17 mouse cellular contexts compared by ENCODE assay signal in genomic region chr5:117941552-117941951, GRCm38 (mm10). TPM values are rescaled to one million over a fixed set of nuclear protein-coding genes. Genes with fewer than 3 reads are reported as not detected.
DNase-seq lines count a peak whose midpoint lies in the region; ATAC-seq and TF ChIP-seq lines count a peak whose summit lies in the region.
"Had no signal": no experiment of that assay in that cellular context is flagged by ENCODE, and none has a peak within 500 bp of the region (broad histone marks: within the 10 kb centered on the region; RNA-seq: fewer than 3 reads in every experiment).

No protein-coding gene starts in this region.

- peak; percentile 53 for TF ChIP-seq RAD21 in CH12.LX (IDR thresholded peaks at IDR 0.05; ENCODE audit: low read depth, low read length)

- H3K36me3 ChIP-seq in CH12.LX (replicated peaks in 1 of 2; ENCODE audit: control insufficient read depth in 1 of 2, insufficient read depth in 1 of 2, low read length in 1 of 2) = peaks cover 0 to 5% of the 10 kb centered on the region in 2 experiments
- no peaks in the 10 kb centered on the region for H3K36me3 ChIP-seq in hindbrain, embryonic 13.5 days
- H3K36me3 ChIP-seq: embryonic facial prominence, embryonic 15.5 days; G1E; midbrain, embryonic 10.5 days; neural tube, embryonic 15.5 days had no signal

- H3K4me1 ChIP-seq in CH12.LX (ENCODE audit: control insufficient read depth in 1 of 2, insufficient read depth in 2 of 2) = peaks cover 0 to 4% of the 10 kb centered on the region in 2 experiments; a peak in 1 of 4 replicates
- no peaks in the 10 kb centered on the region for H3K4me1 ChIP-seq in hindbrain, embryonic 13.5 days (replicated peaks)
- H3K4me1 ChIP-seq: embryonic facial prominence, embryonic 15.5 days had no signal

- H3K4me3 ChIP-seq in left cerebral cortex, adult 2 months = no peak overlapping the region
- no peak overlapping the region for H3K4me3 ChIP-seq in CH12.LX (replicated peaks in 1 of 3; ENCODE audit: low read depth in 2 of 3, low read length in 2 of 3, poor library complexity in 1 of 3)
- no peak overlapping the region for H3K4me3 ChIP-seq in hindbrain, embryonic 13.5 days
- H3K4me3 ChIP-seq: embryonic facial prominence, embryonic 15.5 days; midbrain, embryonic 10.5 days; neural tube, embryonic 15.5 days had no signal

- ATAC-seq in hindbrain, embryonic 13.5 days (ENCODE audit: low FRiP score) = no peak

- no peaks in the 10 kb centered on the region for H3K27me3 ChIP-seq in CH12.LX (replicated peaks)
- H3K27me3 ChIP-seq in hindbrain, embryonic 13.5 days = peaks cover 6% of the 10 kb centered on the region; the same call in 1 of the 2 replicates

- no peaks in the 10 kb centered on the region for H3K79me2 ChIP-seq in CH12.LX (replicated peaks; ENCODE audit: control insufficient read depth, extremely low read depth, insufficient read depth, poor library complexity, severe bottlenecking)

- TF ChIP-seq POLR2A in CH12.LX (IDR thresholded peaks at IDR 0.05; ENCODE audit: low read depth, low read length) = no peak

- WGBS in hindbrain, embryonic 13.5 days = 72% methylated on average over 3 of the region's 3 CpGs

- TF ChIP-seq CTCF in left cerebral cortex, adult 2 months (IDR thresholded peaks at IDR 0.05) = peak; percentile 13
- peak; percentile 19 to 59; a peak in 3 of 4 replicates for TF ChIP-seq CTCF in CH12.LX (conservative IDR thresholded peaks at IDR 0.05 in 1 of 2, IDR thresholded peaks at IDR 0.05 in 1 of 2; ENCODE audit: low read depth in 2 of 2, low read length in 2 of 2)

- dilution Hi-C loops in CH12.LX (cut with MboI; ENCODE audit: extremely low pct_ligation_motif_present, extremely low pct_unique_long_range_greater_than_20kb, low sequenced_read_pairs) = no loop called here

- H3K9ac ChIP-seq in CH12.LX (ENCODE audit: insufficient read depth, low read depth) = no peak overlapping the region
- no peak overlapping the region for H3K9ac ChIP-seq in hindbrain, embryonic 13.5 days
- H3K9ac ChIP-seq: embryonic facial prominence, embryonic 15.5 days; hindbrain, embryonic 14.5 days; neural tube, embryonic 15.5 days had no signal

- intact Hi-C loops in left cerebral cortex, adult 2 months (cut with DNase I) = no loop called here

- H3K9me3 ChIP-seq in CH12.LX (replicated peaks; ENCODE audit: low read length) = no peaks in the 10 kb centered on the region
- no peaks in the 10 kb centered on the region for H3K9me3 ChIP-seq in hindbrain, embryonic 13.5 days
- H3K9me3 ChIP-seq: embryonic facial prominence, embryonic 15.5 days; midbrain, embryonic 10.5 days; neural tube, embryonic 15.5 days had no signal

- no peak overlapping the region for H3K27ac ChIP-seq in left cerebral cortex, adult 2 months
- no peak overlapping the region for H3K27ac ChIP-seq in CH12.LX (ENCODE audit: insufficient read depth, low read depth)
- no peak overlapping the region for H3K27ac ChIP-seq in hindbrain, embryonic 13.5 days
- H3K27ac ChIP-seq: embryonic facial prominence, embryonic 15.5 days; hindbrain, embryonic 14.5 days; midbrain, embryonic 10.5 days; neural tube, embryonic 15.5 days had no signal

- no peak overlapping the region for H3K4me2 ChIP-seq in CH12.LX (ENCODE audit: insufficient read depth, low read depth, poor library complexity, severe bottlenecking)
- H3K4me2 ChIP-seq in hindbrain, embryonic 13.5 days = no peak overlapping the region
- H3K4me2 ChIP-seq: embryonic facial prominence, embryonic 15.5 days; hindbrain, embryonic 14.5 days; neural tube, embryonic 15.5 days had no signal

- in situ Hi-C loops in CH12.LX (cut with MboI; ENCODE audit: low pct_ligation_motif_present, low pct_unique_long_range_greater_than_20kb, low sequenced_read_pairs) = loop anchor here (5.0 kb wide), 1 partner anchor 434 kb away; no protein-coding TSS in a partner anchor

- TF ChIP-seq EP300 in CH12.LX (IDR thresholded peaks at IDR 0.05; ENCODE audit: low read length) = no peak

- no peak for DNase-seq in left cerebral cortex, adult 2 months (ENCODE audit: extremely low spot score in 1 of 2, low spot score in 2 of 2)
- no peak for DNase-seq in left cerebral cortex, adult 18-20 months (ENCODE audit: low spot score in 2 of 2)
- DNase-seq in CH12.LX (ENCODE audit: extremely low read depth) (no peak), ES-CJ7 (ENCODE audit: low read depth, low spot score) (peak; percentile 81)
- peak; percentile 21 for DNase-seq in brain, adult 2 months (ENCODE audit: low read depth, low spot score)
- no peak for DNase-seq in B cell, adult 2 months
- DNase-seq: cerebellum, adult 18-20 months; heart, adult 18-20 months; kidney, adult 2 months; lung, postnatal 36 days; right cerebral cortex, adult 18-20 months had no signal

TF ChIP-seq in CH12.LX, 34 proteins besides CTCF, POLR2A, EP300 and RAD21:
- TF ChIP-seq GABPA (IDR thresholded peaks at IDR 0.05; ENCODE audit: insufficient replicate concordance, low read depth, low read length) (no peak), SMC3 (IDR thresholded peaks at IDR 0.05; ENCODE audit: low read depth, low read length) (peak; percentile 34; the same call in 1 of the 2 replicates), ZKSCAN1 (IDR thresholded peaks at IDR 0.05; ENCODE audit: borderline replicate concordance, low read depth, low read length) (no peak), ZMIZ1 (IDR thresholded peaks at IDR 0.05; ENCODE audit: low read depth, low read length) (no peak), JUN (IDR thresholded peaks at IDR 0.05; ENCODE audit: insufficient read depth, low read depth, low read length) (no peak), TCF12 (IDR thresholded peaks at IDR 0.05; ENCODE audit: low read depth, low read length) (no peak)
TF ChIP-seq in CH12.LX: peak in this region for 1.

RNA-seq across cellular contexts. Expression of gene Fbxo21, which starts 35.0 kb away (rescaled TPM):
- 100 to 1,000 TPM; 110 to 111 TPM for total RNA-seq in left cerebral cortex, adult 2 months (2021)
- 100 to 1,000 TPM; 127 to 128 TPM for total RNA-seq in left cerebral cortex, adult 18-20 months (2021)
- total RNA-seq in CH12.LX (2012; rRNA removed) (13.5 and 13.7 TPM in 2 replicates), CH12.LX (2014; rRNA removed) (9.9 and 10.7 TPM in 2 replicates)
- 19.3 and 24.1 TPM in 2 replicates for polyA plus RNA-seq in CH12.LX (2012; ENCODE audit: insufficient read length, low read depth)
- polyA plus RNA-seq in hindbrain, embryonic 13.5 days (2015; fragmentation: Nextera tagmentation; extraction: Ambion mirVana) = 141 and 149 TPM in 2 replicates

Comparison
In these comparisons a context has a peak if more than half of its experiments do, and no peak if none do; other contexts are left out.
1. DNase-seq: peak in ES-CJ7 (single experiment) and brain, adult 2 months (single experiment); none in left cerebral cortex, adult 2 months (0 of 2), left cerebral cortex, adult 18-20 months (0 of 2), CH12.LX (single experiment) and B cell, adult 2 months (0 of 2).
2. RNA of gene Fbxo21, which starts 35.0 kb away (total RNA-seq): 127 to 128 TPM in left cerebral cortex, adult 18-20 months and 110 to 111 TPM in left cerebral cortex, adult 2 months; 9.9 to 13.7 TPM in CH12.LX; every median in the first group is over 4 times any median in the second.